Mouse (Mus musculus) liver, postnatal 0 days (tissue): Measurements from ENCODE around the gene Rbbp5. TPM values are rescaled to one million over a fixed set of nuclear protein-coding genes. Genes with fewer than 3 reads are reported as not detected.

Experiments
- ATAC-seq: fragments of 200-750 bp; cut with Nextera tagmentation; 2 replicates; pipeline ENCODE4 v1.8.0; 2017; ENCODE audit warnings: mild to moderate bottlenecking, moderate library complexity
- DNase-seq: peaks from one replicate; pipeline ENCODE4 v3.0.0-alpha.2; 2016
- H3K27ac ChIP-seq: fragments of 300-500 bp; sonication (generic); 2 replicates; pipeline ENCODE4 v1.5.1; 2014; ENCODE audit warnings: antibody characterized with exemption, moderate library complexity, mild to moderate bottlenecking, low read depth
- H3K27me3 ChIP-seq: fragments of 300-500 bp; sonication (generic); 2 replicates; pipeline ENCODE4 v1.6.1; 2014; ENCODE audit warnings: low read length, control low read depth, mixed read lengths; ENCODE audit not compliant: insufficient read depth
- H3K36me3 ChIP-seq: fragments of 300-500 bp; sonication (generic); replicated peaks from 2 replicates; pipeline ENCODE4 v1.6.1; 2014; ENCODE audit warnings: mild to moderate bottlenecking, control low read depth, low read length, moderate library complexity, mixed read lengths; ENCODE audit not compliant: insufficient read depth
- H3K4me1 ChIP-seq: fragments of 300-500 bp; sonication (generic); 2 replicates; pipeline ENCODE4 v1.6.1; 2014; ENCODE audit warnings: antibody characterized with exemption, mild to moderate bottlenecking, control low read depth; ENCODE audit not compliant: insufficient read depth
- H3K4me2 ChIP-seq: fragments of 300-500 bp; sonication (generic); 2 replicates; pipeline ENCODE4 v1.6.1; 2014; ENCODE audit warnings: low read depth, mild to moderate bottlenecking, low read length, moderate library complexity, mixed read lengths
- H3K4me3 ChIP-seq: fragments of 300-500 bp; sonication (generic); 2 replicates; pipeline ENCODE4 v1.5.1; 2014; ENCODE audit warnings: low read depth, low read length
- H3K9ac ChIP-seq: fragments of 300-500 bp; sonication (generic); replicated peaks from 2 replicates; pipeline ENCODE4 v1.6.1; 2014; ENCODE audit warnings: mild to moderate bottlenecking, moderate library complexity
- H3K9me3 ChIP-seq: fragments of 300-500 bp; sonication (generic); 2 replicates; pipeline ENCODE4 v1.6.1; 2016; ENCODE audit warnings: mild to moderate bottlenecking, control low read depth, low read length, mixed read lengths
- CTCF ChIP-seq: sonication (generic); IDR thresholded peaks from 2 replicates; pipeline ENCODE4 v1.5.1; 2016; ENCODE audit warnings: antibody characterized with exemption, low read depth
- EP300 ChIP-seq: IDR thresholded peaks from 2 replicates; pipeline ENCODE4 v1.6.1; 2016; ENCODE audit warnings: antibody characterized with exemption, low read depth, mild to moderate bottlenecking
- WGBS: fragments of 180-500 bp; shearing (Covaris S2); extraction: QIAGEN DNeasy Blood & Tissue Kit; methylation state at CpG from one replicate; pipeline ENCODE4 v1.1.7; 2014; ENCODE audit not compliant: insufficient replicate concordance; 5-methylcytosine and 5-hydroxymethylcytosine counted together
- polyA plus RNA-seq: library from polyadenylated mRNA; unstranded; fragments of >200 nt; fragmentation: Nextera tagmentation; extraction: Ambion mirVana; gene quantifications from 2 replicates; pipeline ENCODE4 v1.2.1, GENCODE M21; 2015

Rbbp5 gene
- polyA plus RNA-seq, 1 experiment from 2014 or later = 13.1 TPM

DNA sequence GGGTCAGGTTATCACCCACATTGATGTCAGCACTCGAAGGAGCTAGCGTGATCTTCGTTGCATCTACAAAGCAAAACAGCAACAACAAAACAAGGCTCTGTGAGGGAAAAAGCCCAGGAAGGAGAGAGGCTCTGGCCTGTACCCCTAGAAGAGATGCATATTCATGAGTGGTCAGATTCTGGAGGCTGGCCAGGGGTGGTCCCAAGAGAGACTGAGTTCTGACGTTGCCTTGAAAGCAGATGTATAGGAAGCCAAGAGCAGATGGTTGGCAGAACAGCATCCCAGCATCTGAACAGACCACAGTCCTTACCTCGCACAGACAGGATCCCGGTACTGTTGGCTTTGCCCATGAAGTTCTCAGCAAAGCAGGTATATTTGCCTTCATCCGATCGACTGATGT, 45.9 kb downstream of the Rbbp5 start:
- H3K4me3 ChIP-seq = no peak overlapping the region
- DNase-seq = no peak
- 0 out of 2 replicates have a peak, but pooled peaks cover 2% of the 10 kb centered on the region for H3K27me3 ChIP-seq
- WGBS = 71% methylated on average over 8 of the region's 8 CpGs
- H3K27ac ChIP-seq = no peak overlapping the region
- no peak for ATAC-seq
- no peak overlapping the region for H3K9ac ChIP-seq
- H3K9me3 ChIP-seq = no peaks in the 10 kb centered on the region
- H3K4me2 ChIP-seq = no peak overlapping the region
- no peaks in the 10 kb centered on the region for H3K36me3 ChIP-seq
- no peak for TF ChIP-seq CTCF
- TF ChIP-seq EP300 = no peak
- no peaks in the 10 kb centered on the region for H3K4me1 ChIP-seq

DNA sequence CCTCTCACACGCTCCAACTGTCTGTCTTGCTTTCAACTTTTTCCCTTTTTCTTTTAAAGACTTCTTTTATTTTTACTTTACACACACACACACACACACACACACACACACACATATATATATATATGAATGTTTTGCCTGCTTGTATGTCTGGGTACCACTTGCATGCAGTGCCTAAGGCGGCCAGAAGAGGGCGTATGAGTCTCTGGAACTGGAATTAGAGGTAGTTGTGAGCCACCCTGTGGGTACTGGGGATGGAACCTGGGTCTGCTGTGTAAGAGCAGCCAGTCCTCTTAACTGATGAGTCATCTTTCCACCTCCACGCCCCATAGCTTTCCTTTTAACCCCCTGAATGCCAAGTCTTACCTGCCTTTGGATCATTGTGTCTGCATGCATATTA, 46.8 kb downstream of the Rbbp5 start:
- Histone ChIP-seq H3K4me2 (no peak overlapping the region), H3K27ac (no peak overlapping the region), H3K36me3 (no peaks in the 10 kb centered on the region), H3K9me3 (no peaks in the 10 kb centered on the region), H3K9ac (no peak overlapping the region), H3K4me1 (no peaks in the 10 kb centered on the region), H3K4me3 (no peak overlapping the region), H3K27me3 (0 out of 2 replicates have a peak, but pooled peaks cover 2% of the 10 kb centered on the region)
- DNase-seq (peak; percentile 65), ATAC-seq (no peak)
- 30% methylated on average over 4 of the region's 4 CpGs for WGBS
- TF ChIP-seq CTCF (peak; percentile 73), EP300 (no peak)

DNA sequence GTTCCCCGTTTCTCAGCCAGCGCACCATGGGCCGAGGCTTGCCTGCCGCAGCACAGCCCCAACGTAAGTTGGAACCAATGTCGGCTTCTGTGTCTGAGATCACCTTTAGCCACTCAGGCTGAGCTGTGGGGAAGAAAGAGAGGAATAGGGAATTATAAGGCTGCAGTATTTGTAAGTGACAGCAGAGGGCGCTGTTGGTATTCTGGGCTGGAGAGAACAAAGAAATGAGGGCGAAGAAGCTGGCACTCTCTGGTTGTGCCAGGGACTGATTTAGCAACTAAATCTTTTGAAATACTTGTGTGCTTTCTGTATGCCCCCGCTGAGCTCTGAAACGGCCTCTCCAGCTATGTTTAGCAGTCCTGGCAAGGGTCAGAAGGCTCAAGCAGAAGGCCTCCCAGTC, 48.7 kb downstream of the Rbbp5 start:
- Histone ChIP-seq H3K9ac (no peak overlapping the region), H3K9me3 (no peaks in the 10 kb centered on the region), H3K27ac (no peak overlapping the region), H3K4me1 (no peaks in the 10 kb centered on the region), H3K4me2 (no peak overlapping the region), H3K27me3 (0 out of 2 replicates have a peak, but pooled peaks cover 2% of the 10 kb centered on the region), H3K4me3 (no peak overlapping the region), H3K36me3 (no peaks in the 10 kb centered on the region)
- peak; percentile 72 for DNase-seq
- no peak for TF ChIP-seq EP300
- TF ChIP-seq CTCF = peak; percentile 88
- WGBS = 4% methylated on average over 10 of the region's 10 CpGs
- peak; percentile 48; the same call in 1 of the 2 replicates for ATAC-seq

DNA sequence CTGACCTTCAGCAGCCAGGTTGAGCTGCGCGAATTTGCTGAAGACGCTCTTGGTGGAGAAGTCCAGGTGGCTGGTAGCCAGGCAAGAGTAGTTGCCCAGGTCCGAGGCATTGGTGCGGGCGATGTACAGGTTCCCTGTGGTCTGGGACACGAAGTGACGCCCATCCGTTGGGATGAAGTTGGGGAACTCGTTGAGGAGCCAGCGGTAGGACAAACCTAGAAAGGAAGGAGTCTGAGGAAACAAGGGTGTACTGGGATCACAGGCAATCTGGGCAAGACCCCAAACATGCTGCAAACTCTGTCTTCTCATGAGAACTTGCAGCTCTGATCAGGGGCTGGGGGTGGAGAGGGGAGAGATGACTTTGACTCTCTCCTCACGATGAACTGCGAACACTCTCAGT, 50.9 kb downstream of the Rbbp5 start:
- no peak for DNase-seq
- H3K4me3 ChIP-seq = no peak overlapping the region
- no peak for ATAC-seq
- WGBS = 88% methylated on average over 13 of the region's 13 CpGs
- H3K9me3 ChIP-seq = no peaks in the 10 kb centered on the region
- no peak overlapping the region for H3K4me2 ChIP-seq
- no peak overlapping the region for H3K9ac ChIP-seq
- H3K36me3 ChIP-seq = no peaks in the 10 kb centered on the region
- 0 out of 2 replicates have a peak, but pooled peaks cover 8% of the 10 kb centered on the region for H3K27me3 ChIP-seq
- TF ChIP-seq CTCF (no peak), EP300 (no peak)
- H3K27ac ChIP-seq = no peak overlapping the region
- H3K4me1 ChIP-seq = no peaks in the 10 kb centered on the region

DNA sequence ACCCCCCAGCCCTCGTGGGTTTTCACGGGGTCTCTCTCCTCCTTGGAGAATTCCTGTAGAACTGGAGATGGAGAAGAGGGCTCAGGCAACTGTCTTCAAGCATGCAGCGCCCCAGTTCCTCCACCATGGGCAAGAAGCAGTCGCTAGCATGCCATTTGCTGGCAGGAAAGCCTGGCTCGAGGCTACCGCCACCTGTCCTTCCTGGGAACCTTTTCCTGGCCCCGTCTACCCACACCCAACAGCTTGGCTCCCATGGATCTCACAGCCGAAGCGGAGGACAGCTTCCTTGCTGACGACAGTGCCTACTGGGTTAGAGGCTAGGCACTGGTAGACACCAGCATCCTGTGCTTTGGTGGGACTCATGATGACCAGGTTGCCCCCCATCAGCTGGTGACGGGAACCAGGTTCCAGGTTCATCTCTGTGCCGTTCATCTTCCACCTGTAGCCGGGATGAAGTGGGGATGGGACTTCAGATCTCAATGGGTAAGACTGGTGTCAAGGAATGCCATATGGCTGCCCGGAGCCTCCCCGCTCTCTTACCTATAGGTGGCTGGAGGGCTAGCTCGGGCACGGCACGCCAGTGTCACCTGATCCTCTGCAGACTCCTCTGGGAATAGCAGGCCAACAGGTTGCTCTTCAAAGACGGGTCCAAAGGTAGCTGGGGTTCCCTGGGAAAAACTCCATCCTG, 51.6 kb downstream of the Rbbp5 start:
- 76% methylated on average over 19 of the region's 19 CpGs for WGBS

DNA sequence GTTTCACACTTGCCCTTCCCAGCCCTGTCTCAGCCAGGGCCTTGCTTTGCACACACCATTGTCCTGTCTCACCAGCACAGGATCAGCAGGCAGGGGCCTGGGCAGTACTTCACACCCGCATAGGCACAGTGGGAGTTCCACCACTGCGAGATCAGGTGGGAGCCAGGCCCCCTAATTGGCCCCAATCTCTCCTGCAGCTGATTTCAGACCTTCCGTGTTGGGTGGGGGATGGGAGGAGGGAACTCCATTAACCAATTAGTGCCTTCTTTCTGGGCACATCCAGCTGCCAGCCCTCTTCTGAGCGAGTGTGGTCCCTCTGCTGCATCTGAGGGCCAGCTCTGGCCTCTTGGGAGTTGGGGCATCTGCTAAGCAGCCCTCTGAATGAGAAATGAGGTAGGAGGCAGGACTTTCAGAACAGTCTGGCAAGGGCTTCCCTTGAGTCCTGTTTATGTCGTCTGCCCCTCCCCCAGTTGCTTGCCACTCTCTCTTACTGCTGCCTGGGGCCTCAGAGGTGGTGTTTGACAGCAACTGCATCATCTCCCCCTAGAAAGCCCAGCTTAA, 53.5 kb downstream of the Rbbp5 start:
- Histone ChIP-seq H3K4me2 (no peak overlapping the region), H3K9me3 (no peaks in the 10 kb centered on the region), H3K27ac (no peak overlapping the region), H3K4me1 (no peaks in the 10 kb centered on the region), H3K27me3 (0 out of 2 replicates have a peak, but pooled peaks cover 5% of the 10 kb centered on the region), H3K4me3 (no peak overlapping the region), H3K36me3 (no peaks in the 10 kb centered on the region), H3K9ac (no peak overlapping the region)
- DNase-seq (peak; percentile 39), ATAC-seq (0 out of 2 replicates have a peak, but pooled peaks have one; percentile 5)
- WGBS = 13% methylated on average over 5 of the region's 5 CpGs
- TF ChIP-seq CTCF = no peak
- TF ChIP-seq EP300 = no peak

More for the DNA sequence above, 51.6 kb downstream of the Rbbp5 start:
- Histone ChIP-seq H3K36me3 (no peaks in the 10 kb centered on the region), H3K9ac (no peak overlapping the region), H3K4me3 (no peak overlapping the region), H3K9me3 (no peaks in the 10 kb centered on the region), H3K4me1 (no peaks in the 10 kb centered on the region), H3K27me3 (0 out of 2 replicates have a peak, but pooled peaks cover 8% of the 10 kb centered on the region), H3K27ac (no peak overlapping the region), H3K4me2 (no peak overlapping the region)
- no peak for TF ChIP-seq CTCF
- no peak for TF ChIP-seq EP300
- DNase-seq (no peak), ATAC-seq (no peak)
